Mouse (Mus musculus) spleen, postnatal 10 days (tissue): Measurements from ENCODE around the gene Tent5b.
"Not testable (repeated sequence)": the region's sequence is repeated elsewhere in the genome, so short reads cannot be mapped to it uniquely, and the experiment has no call there.

ENCODE experiments used
- DNase-seq, 2 experiments: peaks; one replicate each; pipeline ENCODE4 v3.0.0; 2021 to 2022; ENCODE audit warnings: low spot score in 2 of 2

Gene Tent5b

GRCm38 (mm10) chr4:133501514-133501913 is 21.6 kb downstream of the Tent5b start:
- DNase-seq: no peak

DNA sequence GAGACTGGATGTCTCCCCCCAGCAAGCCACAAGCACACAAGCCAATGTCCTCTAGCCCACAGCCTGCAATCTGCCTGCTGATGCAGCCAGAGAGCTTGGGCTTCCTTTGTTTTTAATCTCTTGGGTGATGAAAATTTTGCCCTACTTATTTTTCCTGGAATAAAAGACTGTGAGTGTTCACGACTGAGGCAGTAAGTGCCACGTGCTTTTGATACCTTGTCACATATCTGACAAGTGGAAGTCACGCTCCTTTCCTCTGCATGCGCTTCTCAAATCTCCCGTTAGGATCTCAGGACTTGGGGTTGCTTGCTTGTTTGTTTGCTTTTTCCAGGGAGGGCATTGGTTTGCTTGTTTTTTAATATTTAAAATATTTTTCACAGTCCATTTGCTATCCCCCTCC is 24.4 kb downstream of the Tent5b start:
- no peak for DNase-seq

DNA sequence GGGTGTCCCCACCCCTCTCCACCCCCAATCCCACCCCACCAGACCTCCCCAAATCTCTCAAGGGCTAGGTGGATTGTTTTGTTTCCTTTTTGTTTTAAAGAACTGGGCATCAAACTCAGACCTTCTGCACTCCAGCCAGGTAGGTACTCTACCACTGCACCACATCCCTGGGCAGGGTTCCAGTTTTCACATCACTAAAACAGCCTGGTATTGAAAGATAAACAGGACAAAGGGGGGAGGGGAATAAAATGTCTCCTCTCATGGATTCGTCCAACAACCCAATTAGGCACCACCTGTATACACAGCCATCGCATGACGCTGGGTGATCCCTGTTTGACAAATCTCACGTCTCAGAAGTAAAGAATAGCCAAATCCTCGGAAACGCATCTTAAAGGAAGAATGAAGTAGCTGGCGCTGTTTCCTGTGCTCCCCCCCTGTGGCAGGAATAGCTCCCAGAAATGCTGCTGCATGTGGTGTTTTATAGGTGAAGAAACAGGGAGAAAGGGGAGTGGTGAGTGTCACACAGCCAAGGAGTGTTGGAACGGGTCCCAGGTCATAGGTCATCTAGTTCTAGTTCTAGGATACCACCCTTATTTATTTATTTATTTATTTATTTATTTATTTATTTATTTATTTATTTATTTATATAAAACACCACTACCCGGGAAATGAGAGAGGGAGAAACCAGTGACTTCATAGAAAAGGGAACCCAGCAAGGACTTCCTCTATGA is 25.0 kb downstream of the Tent5b start:
- DNase-seq: no peak

DNA sequence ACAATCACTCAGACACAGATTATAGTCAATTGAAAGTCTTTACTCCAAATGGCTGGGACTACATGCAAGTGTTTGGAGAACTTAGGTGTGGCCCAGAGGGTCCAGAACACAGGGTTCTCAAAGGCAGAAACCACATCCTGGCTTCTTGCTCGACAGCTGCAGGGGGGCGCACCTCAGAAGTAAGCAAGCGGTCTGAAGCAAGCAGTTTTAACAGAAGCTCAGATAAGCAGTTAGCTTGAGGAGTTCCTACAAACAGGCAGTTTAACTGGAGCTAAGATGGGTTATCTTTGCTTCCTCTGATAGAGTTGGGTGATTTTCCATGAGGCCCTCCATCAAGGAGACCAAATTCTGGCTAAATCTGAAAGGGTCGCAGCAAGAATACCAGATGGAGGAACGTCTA is 26.6 kb downstream of the Tent5b start:
- no peak for DNase-seq

GRCm38 (mm10) chr4:133508990-133509389 is 29.1 kb downstream of the Tent5b start:
- no peak for DNase-seq

DNA sequence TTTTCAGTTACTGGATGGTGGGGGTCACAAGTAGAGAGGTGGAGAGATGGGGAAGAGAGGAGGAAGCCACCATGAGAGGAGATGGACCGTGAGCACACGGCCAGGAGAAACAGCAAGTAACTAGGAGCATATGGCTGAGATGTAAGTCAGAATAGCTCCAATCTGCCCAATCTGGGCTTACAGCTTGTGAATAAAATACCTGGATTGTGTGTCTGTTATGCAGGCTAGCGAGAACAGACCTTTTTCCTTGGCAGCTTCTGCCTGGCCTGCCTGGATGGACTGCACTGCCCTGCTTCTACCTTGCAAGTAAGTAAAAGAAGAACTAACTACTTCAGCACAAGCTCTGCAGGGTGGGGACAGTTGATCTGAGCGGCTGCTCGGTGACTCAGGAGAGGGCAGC is 31.1 kb downstream of the Tent5b start:
- no peak for DNase-seq

DNA sequence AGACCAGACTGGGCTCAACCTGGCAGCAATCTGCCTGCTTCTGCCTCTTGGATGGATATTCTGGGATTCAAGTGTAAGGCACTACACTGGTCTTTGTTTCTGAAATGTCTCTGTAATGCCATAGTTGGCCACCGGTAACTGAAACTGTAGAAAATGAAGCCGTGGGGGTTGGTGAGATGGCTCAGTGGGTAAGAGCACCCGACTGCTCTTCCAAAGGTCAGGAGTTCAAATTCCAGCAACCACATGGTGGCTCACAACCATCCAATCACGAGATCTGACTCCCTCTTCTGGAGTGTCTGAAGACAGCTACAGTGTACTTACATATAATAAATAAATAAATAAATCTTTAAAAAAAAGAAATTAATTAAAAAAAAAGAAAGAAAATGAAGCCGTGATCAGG is 32.6 kb downstream of the Tent5b start:
- DNase-seq: not testable (repeated sequence)

DNA sequence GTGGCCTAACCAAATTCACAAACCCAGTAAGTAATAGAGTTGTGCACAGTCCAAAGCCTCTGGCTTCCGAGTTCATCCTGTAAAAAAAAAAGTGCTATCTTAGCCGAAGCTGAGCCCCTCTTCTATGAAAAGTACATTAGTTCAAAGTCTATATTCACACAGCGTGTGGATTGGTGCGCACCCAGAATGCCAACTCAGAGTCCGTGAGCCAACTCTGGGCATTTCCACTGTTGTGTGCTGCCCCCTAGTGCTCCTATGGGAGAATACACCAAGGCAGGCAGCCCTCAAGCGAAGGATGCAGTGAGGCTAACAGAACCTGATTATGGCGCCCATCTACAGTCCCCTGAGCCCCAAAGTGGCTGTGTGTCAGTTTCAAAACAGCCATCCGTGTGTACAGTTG is 33.0 kb downstream of the Tent5b start:
- DNase-seq: peak; percentile 41 to 74

- no peak for DNase-seq
These were observed 38.9 kb downstream of the Tent5b start, which contains the start of gene Kdf1 for GRCm38 (mm10) chr4:133518601-133519368. Gene Kdf1, plus strand, starts transcription at chr4:133518963.

DNA sequence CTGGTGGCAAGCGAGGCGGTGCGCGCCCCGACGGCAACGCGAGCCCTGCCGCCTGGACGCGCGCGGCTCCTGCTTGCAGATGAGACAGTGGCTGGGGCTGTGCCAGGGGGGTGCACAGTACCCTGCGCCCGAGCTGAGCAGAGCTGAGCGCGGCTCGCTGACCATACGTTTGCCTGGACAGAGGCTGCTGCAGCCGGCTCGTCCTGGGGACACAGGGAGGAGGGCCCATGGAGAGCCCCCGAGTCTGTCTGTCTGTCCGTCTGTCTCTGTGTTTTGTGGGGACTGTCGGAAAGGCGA is 39.4 kb downstream of the Tent5b start:
- no peak for DNase-seq

DNA sequence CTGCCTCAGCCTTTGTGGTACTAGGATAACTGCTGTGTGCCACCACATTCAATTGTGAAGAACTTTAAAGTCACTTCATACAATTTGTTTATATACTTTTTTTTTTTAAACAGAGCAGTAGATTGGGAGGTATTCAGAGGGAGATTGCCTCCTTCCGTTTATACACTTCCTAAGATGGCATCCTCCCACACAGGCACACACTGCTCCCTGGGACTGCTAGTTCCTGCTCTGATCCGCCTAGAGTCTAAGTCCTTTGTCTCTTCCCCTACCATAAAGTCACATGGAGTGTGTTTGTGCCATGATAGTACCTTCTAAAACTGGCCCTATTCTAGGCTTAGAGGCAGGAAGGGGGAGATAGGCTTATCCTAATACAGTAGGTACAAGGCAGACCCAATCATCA is 41.6 kb downstream of the Tent5b start:
- no peak for DNase-seq

GRCm38 (mm10) chr4:133527788-133528187 is 47.9 kb downstream of the Tent5b start:
- DNase-seq: no peak

GRCm38 (mm10) chr4:133532777-133533176 is 52.8 kb downstream of the Tent5b start:
- no peak for DNase-seq

DNA sequence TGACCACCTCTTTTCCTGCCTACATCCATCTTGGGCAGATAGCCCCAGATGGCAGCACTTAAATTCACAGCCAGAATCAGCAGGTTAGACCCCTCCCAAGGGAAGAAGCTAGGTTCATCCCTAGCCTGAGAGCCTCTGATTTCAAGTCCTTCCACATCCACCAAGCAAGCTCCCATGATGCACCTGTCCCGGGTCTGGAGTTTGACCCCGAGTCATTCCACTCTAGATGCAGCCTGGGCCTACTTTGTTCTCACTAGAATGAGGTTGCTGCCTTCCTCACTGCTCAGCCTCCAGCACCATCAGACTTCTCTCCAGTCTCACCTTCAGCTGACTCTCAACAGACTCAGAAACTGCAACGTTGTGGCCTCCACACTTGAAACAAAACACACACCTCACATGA is 56.1 kb downstream of the Tent5b start:
- no peak for DNase-seq

GRCm38 (mm10) chr4:133536652-133537051 is 56.7 kb downstream of the Tent5b start:
- no peak for DNase-seq
